Mouse (Mus musculus): Measurements from ENCODE around the gene Dynlt1c.
"Not testable (repeated sequence)": the region's sequence is repeated elsewhere in the genome, so short reads cannot be mapped to it uniquely, and the experiment has no call there.

DNA sequence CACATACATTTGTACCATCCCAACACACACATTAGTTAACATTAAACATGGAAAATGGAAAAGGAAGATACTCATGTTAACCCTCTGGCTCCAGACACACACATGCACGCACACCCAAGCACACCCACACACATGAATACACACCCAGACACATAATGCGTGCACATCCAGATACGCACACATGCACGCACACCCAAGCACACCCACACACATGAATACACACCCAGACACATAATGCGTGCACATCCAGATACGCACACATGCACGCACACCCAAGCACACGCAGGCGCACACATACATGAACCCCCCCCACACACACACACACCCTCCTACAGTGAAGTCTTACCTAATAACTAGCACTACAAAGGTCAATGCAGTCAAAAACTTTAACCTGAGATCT lies 15.3 kb downstream of the Dynlt1c start:
- TF ChIP-seq GATA1 (IDR thresholded peaks at IDR 0.05; ENCODE audit: borderline replicate concordance, low read length); FLI1 (IDR thresholded peaks at IDR 0.05; ENCODE audit: low read length): not testable (repeated sequence)

Data from megakaryocyte, embryonic 14.5 days (primary cell).